Mouse (Mus musculus) myocyte (in vitro differentiated cells): Measurements from ENCODE around the gene Smad6.

Source experiments
- MYOG ChIP-seq, 3 experiments: IDR thresholded peaks; one replicate each; pipeline ENCODE4 v1.6.1; 2011; ENCODE audit warnings: control low read depth in 2 of 3, low read depth in 2 of 3, mild to moderate bottlenecking in 2 of 3; ENCODE audit not compliant: insufficient read length in 2 of 3, control insufficient read depth in 1 of 3, insufficient read depth in 1 of 3
- POLR2A ChIP-seq: IDR thresholded peaks from one replicate; pipeline ENCODE4 v1.6.1; 2011; ENCODE audit warnings: low read depth, mild to moderate bottlenecking, control low read depth, moderate library complexity; ENCODE audit not compliant: insufficient read length
- POLR2AphosphoS2 ChIP-seq: IDR thresholded peaks from one replicate; pipeline ENCODE4 v1.6.1; 2011; ENCODE audit warnings: low read depth, control low read depth; ENCODE audit not compliant: insufficient read length

DNA sequence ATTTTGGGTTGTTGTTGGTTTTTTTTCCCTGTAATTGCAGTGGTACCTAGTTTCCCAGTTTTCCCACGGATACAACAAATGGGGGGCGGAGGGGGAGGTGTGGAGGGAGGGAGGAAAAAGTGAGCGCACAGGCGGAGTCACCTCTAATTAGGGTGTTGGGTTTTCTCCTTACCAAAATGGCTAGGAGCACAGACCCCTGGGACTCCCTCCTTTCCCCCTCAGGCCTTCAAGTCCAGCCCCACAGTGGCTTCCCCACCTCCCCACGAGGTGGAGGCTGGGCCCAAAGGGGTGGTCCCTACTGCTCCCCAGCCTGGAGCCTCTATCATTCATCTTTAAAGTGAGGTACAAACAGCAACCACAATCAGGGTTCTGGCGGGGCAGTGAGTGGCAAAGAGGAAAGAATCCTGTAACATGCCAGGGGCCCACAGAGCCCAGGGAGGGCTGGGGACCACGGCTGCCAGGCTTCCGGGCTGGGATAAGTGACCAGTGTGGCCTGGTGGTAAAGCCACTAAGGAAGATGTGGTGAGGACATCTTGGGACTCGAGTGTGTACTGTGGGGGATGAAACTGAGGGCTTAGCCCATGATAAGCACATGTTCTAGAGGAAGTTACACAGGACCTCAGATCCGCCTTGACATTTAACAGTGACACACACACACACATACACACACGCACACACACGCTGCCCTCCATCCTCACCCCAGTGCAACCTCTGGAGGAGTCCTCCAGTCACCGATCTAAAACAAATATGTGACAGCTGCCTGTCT, 47.4 kb downstream of the Smad6 start:
- TF ChIP-seq MYOG (IDR thresholded peaks at IDR 0.05; ENCODE audit: control insufficient read depth in 1 of 3, insufficient read depth in 1 of 3, insufficient read length in 2 of 3, low read depth in 2 of 3) (no peak), POLR2AphosphoS2 (no peak), POLR2A (no peak)
